Mouse (Mus musculus): Measurements from ENCODE around the gene Akap8l. TPM values are rescaled to one million over a fixed set of nuclear protein-coding genes. Genes with fewer than 3 reads are reported as not detected.

Gene Akap8l
- polyA plus RNA-seq, 1 experiment from 2014 or later, result 81.4 TPM

- H3K4me3 ChIP-seq (ENCODE audit: low read depth, low read length), result peak within 1 kb of the TSS; percentile 95
- H3K4me1 ChIP-seq (replicated peaks; ENCODE audit: control insufficient read depth, insufficient read depth, low read length), result no peaks in the 10 kb centered on the region; the same call in 1 of the 2 replicates
- H3K9ac ChIP-seq (ENCODE audit: low read length), result peak within 1 kb of the TSS; percentile 93
- under 1% methylated on average over 83 of the region's 83 CpGs for WGBS
- peak within 1 kb of the TSS; percentile 95 for H3K27ac ChIP-seq (ENCODE audit: low read depth, low read length)
- peak; percentile 98 for ATAC-seq (replicated peaks; ENCODE audit: low FRiP score)
- DNase-seq (ENCODE audit: low spot score), result peak; percentile 99
- peak within 1 kb of the TSS; percentile 94 for H3K4me2 ChIP-seq (ENCODE audit: low read depth, low read length, severe bottlenecking)
- no peaks in the 10 kb centered on the region for H3K27me3 ChIP-seq (ENCODE audit: control insufficient read depth, insufficient read depth, low read length)
- H3K9me3 ChIP-seq (ENCODE audit: control insufficient read depth, low read length), result no peaks in the 10 kb centered on the region
- peaks cover 11% of the 10 kb centered on the region for H3K36me3 ChIP-seq (ENCODE audit: control insufficient read depth, insufficient read depth, low read length)
These were observed 29.6 kb downstream of the Akap8l start, which contains the start of gene Akap8 for GRCm38 (mm10) chr17:32320597-32321389. Gene Akap8 (minus strand): TSS chr17:32321238.

GRCm38 (mm10) chr17:32319950-32320349 lies 30.5 kb downstream of the Akap8l start:
- H3K4me2 ChIP-seq (ENCODE audit: low read depth, low read length, severe bottlenecking), result peak overlapping the region; percentile 94
- DNase-seq (ENCODE audit: low spot score) (no peak), ATAC-seq (replicated peaks; ENCODE audit: low FRiP score) (no peak)
- 1% methylated on average over 7 of the region's 7 CpGs for WGBS
- H3K36me3 ChIP-seq (ENCODE audit: control insufficient read depth, insufficient read depth, low read length), result peaks cover 15% of the 10 kb centered on the region
- no peaks in the 10 kb centered on the region for H3K27me3 ChIP-seq (ENCODE audit: control insufficient read depth, insufficient read depth, low read length)
- no peaks in the 10 kb centered on the region; the same call in 1 of the 2 replicates for H3K4me1 ChIP-seq (replicated peaks; ENCODE audit: control insufficient read depth, insufficient read depth, low read length)
- H3K27ac ChIP-seq (ENCODE audit: low read depth, low read length), result 0 out of 2 replicates have a peak overlapping the region, but pooled peaks have one; percentile 95
- peak overlapping the region; percentile 95 for H3K4me3 ChIP-seq (ENCODE audit: low read depth, low read length)
- peak overlapping the region; percentile 93 for H3K9ac ChIP-seq (ENCODE audit: low read length)
- no peaks in the 10 kb centered on the region for H3K9me3 ChIP-seq (ENCODE audit: control insufficient read depth, low read length)

- 88% methylated on average over 3 of the region's 3 CpGs for WGBS
- DNase-seq (ENCODE audit: low spot score), result no peak
- Histone ChIP-seq H3K27me3 (ENCODE audit: control insufficient read depth, insufficient read depth, low read length) (no peaks in the 10 kb centered on the region), H3K9ac (ENCODE audit: low read length) (no peak overlapping the region), H3K4me2 (ENCODE audit: low read depth, low read length, severe bottlenecking) (no peak overlapping the region), H3K4me1 (replicated peaks; ENCODE audit: control insufficient read depth, insufficient read depth, low read length) (no peaks in the 10 kb centered on the region; the same call in 1 of the 2 replicates), H3K36me3 (ENCODE audit: control insufficient read depth, insufficient read depth, low read length) (peaks cover 35% of the 10 kb centered on the region), H3K27ac (ENCODE audit: low read depth, low read length) (no peak overlapping the region), H3K9me3 (ENCODE audit: control insufficient read depth, low read length) (no peaks in the 10 kb centered on the region), H3K4me3 (ENCODE audit: low read depth, low read length) (no peak overlapping the region)
- no peak for ATAC-seq (replicated peaks; ENCODE audit: low FRiP score)
These were observed 32.7 kb downstream of the Akap8l start for GRCm38 (mm10) chr17:32317708-32318107.

GRCm38 (mm10) chr17:32317032-32317431 lies 33.4 kb downstream of the Akap8l start:
- DNase-seq (ENCODE audit: low spot score), result no peak
- H3K36me3 ChIP-seq (ENCODE audit: control insufficient read depth, insufficient read depth, low read length), result peaks cover 41% of the 10 kb centered on the region
- WGBS, result 95% methylated on average over 8 of the region's 8 CpGs

GRCm38 (mm10) chr17:32315560-32315959 lies 34.8 kb downstream of the Akap8l start:
- Histone ChIP-seq H3K4me1 (replicated peaks; ENCODE audit: control insufficient read depth, insufficient read depth, low read length) (no peaks in the 10 kb centered on the region), H3K9ac (ENCODE audit: low read length) (no peak overlapping the region), H3K4me2 (ENCODE audit: low read depth, low read length, severe bottlenecking) (no peak overlapping the region), H3K27ac (ENCODE audit: low read depth, low read length) (no peak overlapping the region), H3K27me3 (ENCODE audit: control insufficient read depth, insufficient read depth, low read length) (no peaks in the 10 kb centered on the region), H3K9me3 (ENCODE audit: control insufficient read depth, low read length) (no peaks in the 10 kb centered on the region), H3K36me3 (ENCODE audit: control insufficient read depth, insufficient read depth, low read length) (peaks cover 49% of the 10 kb centered on the region), H3K4me3 (ENCODE audit: low read depth, low read length) (no peak overlapping the region)
- 91% methylated on average over 5 of the region's 5 CpGs for WGBS
- no peak for DNase-seq (ENCODE audit: low spot score)
- no peak for ATAC-seq (replicated peaks; ENCODE audit: low FRiP score)

More at GRCm38 (mm10) chr17:32317032-32317431, 33.4 kb downstream of the Akap8l start:
- no peak overlapping the region for H3K27ac ChIP-seq (ENCODE audit: low read depth, low read length)
- H3K27me3 ChIP-seq (ENCODE audit: control insufficient read depth, insufficient read depth, low read length), result no peaks in the 10 kb centered on the region
- no peak overlapping the region for H3K4me3 ChIP-seq (ENCODE audit: low read depth, low read length)
- no peaks in the 10 kb centered on the region for H3K9me3 ChIP-seq (ENCODE audit: control insufficient read depth, low read length)
- H3K4me1 ChIP-seq (replicated peaks; ENCODE audit: control insufficient read depth, insufficient read depth, low read length), result no peaks in the 10 kb centered on the region; the same call in 1 of the 2 replicates
- no peak overlapping the region for H3K9ac ChIP-seq (ENCODE audit: low read length)
- ATAC-seq (replicated peaks; ENCODE audit: low FRiP score), result no peak
- H3K4me2 ChIP-seq (ENCODE audit: low read depth, low read length, severe bottlenecking), result no peak overlapping the region

- Histone ChIP-seq H3K4me3 (ENCODE audit: low read depth, low read length) (no peak overlapping the region), H3K36me3 (ENCODE audit: control insufficient read depth, insufficient read depth, low read length) (peaks cover 63% of the 10 kb centered on the region), H3K27me3 (ENCODE audit: control insufficient read depth, insufficient read depth, low read length) (no peaks in the 10 kb centered on the region), H3K9ac (ENCODE audit: low read length) (no peak overlapping the region), H3K9me3 (ENCODE audit: control insufficient read depth, low read length) (no peaks in the 10 kb centered on the region), H3K27ac (ENCODE audit: low read depth, low read length) (no peak overlapping the region), H3K4me2 (ENCODE audit: low read depth, low read length, severe bottlenecking) (no peak overlapping the region), H3K4me1 (replicated peaks; ENCODE audit: control insufficient read depth, insufficient read depth, low read length) (no peaks in the 10 kb centered on the region)
- WGBS, result 83% methylated on average over 5 of the region's 5 CpGs
- ATAC-seq (replicated peaks; ENCODE audit: low FRiP score) (no peak), DNase-seq (ENCODE audit: low spot score) (no peak)
These were observed 36.5 kb downstream of the Akap8l start for GRCm38 (mm10) chr17:32313892-32314291.

GRCm38 (mm10) chr17:32312801-32313200 lies 37.6 kb downstream of the Akap8l start:
- H3K4me3 ChIP-seq (ENCODE audit: low read depth, low read length), result no peak overlapping the region
- H3K9ac ChIP-seq (ENCODE audit: low read length), result no peak overlapping the region
- WGBS, result 93% methylated on average over 8 of the region's 8 CpGs
- H3K36me3 ChIP-seq (ENCODE audit: control insufficient read depth, insufficient read depth, low read length), result peaks cover 66% of the 10 kb centered on the region
- no peak overlapping the region for H3K4me2 ChIP-seq (ENCODE audit: low read depth, low read length, severe bottlenecking)
- no peaks in the 10 kb centered on the region for H3K9me3 ChIP-seq (ENCODE audit: control insufficient read depth, low read length)
- DNase-seq (ENCODE audit: low spot score), result no peak
- H3K27me3 ChIP-seq (ENCODE audit: control insufficient read depth, insufficient read depth, low read length), result no peaks in the 10 kb centered on the region
- no peak overlapping the region for H3K27ac ChIP-seq (ENCODE audit: low read depth, low read length)
- no peaks in the 10 kb centered on the region for H3K4me1 ChIP-seq (replicated peaks; ENCODE audit: control insufficient read depth, insufficient read depth, low read length)
- no peak for ATAC-seq (replicated peaks; ENCODE audit: low FRiP score)

GRCm38 (mm10) chr17:32307963-32308362 lies 42.4 kb downstream of the Akap8l start:
- no peak for ATAC-seq (replicated peaks; ENCODE audit: low FRiP score)
- no peaks in the 10 kb centered on the region for H3K4me1 ChIP-seq (replicated peaks; ENCODE audit: control insufficient read depth, insufficient read depth, low read length)
- H3K36me3 ChIP-seq (ENCODE audit: control insufficient read depth, insufficient read depth, low read length), result peaks cover 56% of the 10 kb centered on the region
- H3K9ac ChIP-seq (ENCODE audit: low read length), result no peak overlapping the region
- WGBS, result 95% methylated on average over 4 of the region's 4 CpGs
- no peak overlapping the region for H3K27ac ChIP-seq (ENCODE audit: low read depth, low read length)
- no peaks in the 10 kb centered on the region for H3K9me3 ChIP-seq (ENCODE audit: control insufficient read depth, low read length)
- H3K27me3 ChIP-seq (ENCODE audit: control insufficient read depth, insufficient read depth, low read length), result no peaks in the 10 kb centered on the region
- no peak for DNase-seq (ENCODE audit: low spot score)
- no peak overlapping the region for H3K4me2 ChIP-seq (ENCODE audit: low read depth, low read length, severe bottlenecking)
- no peak overlapping the region for H3K4me3 ChIP-seq (ENCODE audit: low read depth, low read length)

GRCm38 (mm10) chr17:32298125-32298524 lies 52.3 kb downstream of the Akap8l start:
- Histone ChIP-seq H3K4me3 (ENCODE audit: low read depth, low read length) (no peak overlapping the region), H3K9me3 (ENCODE audit: control insufficient read depth, low read length) (no peaks in the 10 kb centered on the region), H3K9ac (ENCODE audit: low read length) (no peak overlapping the region), H3K27me3 (ENCODE audit: control insufficient read depth, insufficient read depth, low read length) (no peaks in the 10 kb centered on the region), H3K27ac (ENCODE audit: low read depth, low read length) (no peak overlapping the region), H3K36me3 (ENCODE audit: control insufficient read depth, insufficient read depth, low read length) (no peaks in the 10 kb centered on the region), H3K4me2 (ENCODE audit: low read depth, low read length, severe bottlenecking) (no peak overlapping the region), H3K4me1 (replicated peaks; ENCODE audit: control insufficient read depth, insufficient read depth, low read length) (no peaks in the 10 kb centered on the region)
- ATAC-seq (replicated peaks; ENCODE audit: low FRiP score) (no peak), DNase-seq (ENCODE audit: low spot score) (no peak)
- 91% methylated on average over 1 of the region's 1 CpGs for WGBS
